Mouse (Mus musculus) mesoderm, embryonic 11.5 days (tissue): ENCODE measurements around the gene Wdr20.
"Not testable (repeated sequence)": the region's sequence is repeated elsewhere in the genome, so short reads cannot be mapped to it uniquely, and the experiment has no call there.

Source experiments
- DNase-seq: peaks from one replicate; pipeline ENCODE4 v3.0.0-alpha.2; 2012; ENCODE audit warnings: low read depth, low spot score

Gene Wdr20

GRCm38 (mm10) chr12:110713784-110714183, 24.0 kb upstream of the Wdr20 start:
- DNase-seq, result no peak

DNA sequence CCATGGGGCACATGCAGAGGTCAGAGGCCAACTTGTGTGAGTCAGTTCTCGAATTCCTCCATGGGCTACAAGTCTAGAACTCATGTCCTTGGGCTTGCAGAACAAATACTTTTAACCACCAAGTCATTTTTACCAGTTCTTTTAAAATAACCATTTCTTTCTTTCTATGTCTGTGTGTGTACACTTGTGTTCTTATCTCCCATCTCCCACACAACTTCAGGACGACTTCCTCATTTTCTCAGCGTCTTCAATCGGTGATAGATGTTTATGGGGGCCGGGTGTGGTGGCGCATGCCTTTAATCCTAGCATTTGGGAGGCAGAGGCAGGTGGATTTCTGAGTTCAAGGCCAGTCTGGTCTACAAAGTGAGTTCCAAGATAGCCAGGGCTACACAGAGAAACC, 23.5 kb upstream of the Wdr20 start:
- DNase-seq, result no peak

DNA sequence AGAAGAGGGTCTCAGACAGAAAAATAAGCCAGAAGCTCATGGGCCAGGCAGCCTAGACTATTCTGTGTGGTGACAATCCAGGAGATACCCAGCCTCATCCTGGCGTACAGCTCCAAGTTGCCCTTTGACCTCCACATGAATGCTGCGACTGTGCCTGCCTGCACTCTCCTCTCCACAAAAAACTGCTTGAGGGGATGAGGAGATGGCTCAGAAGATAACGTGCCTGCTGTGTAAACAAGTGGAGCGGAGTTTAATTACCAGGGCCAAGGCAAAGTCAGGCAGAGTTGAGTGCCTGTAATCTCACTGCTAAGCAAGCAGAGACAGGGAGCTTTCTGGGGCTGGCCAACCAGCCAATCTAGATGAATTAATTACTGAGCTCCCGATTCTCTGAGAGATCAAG, 21.7 kb upstream of the Wdr20 start:
- DNase-seq, result no peak

GRCm38 (mm10) chr12:110725051-110725450, 12.7 kb upstream of the Wdr20 start:
- no peak for DNase-seq

DNA sequence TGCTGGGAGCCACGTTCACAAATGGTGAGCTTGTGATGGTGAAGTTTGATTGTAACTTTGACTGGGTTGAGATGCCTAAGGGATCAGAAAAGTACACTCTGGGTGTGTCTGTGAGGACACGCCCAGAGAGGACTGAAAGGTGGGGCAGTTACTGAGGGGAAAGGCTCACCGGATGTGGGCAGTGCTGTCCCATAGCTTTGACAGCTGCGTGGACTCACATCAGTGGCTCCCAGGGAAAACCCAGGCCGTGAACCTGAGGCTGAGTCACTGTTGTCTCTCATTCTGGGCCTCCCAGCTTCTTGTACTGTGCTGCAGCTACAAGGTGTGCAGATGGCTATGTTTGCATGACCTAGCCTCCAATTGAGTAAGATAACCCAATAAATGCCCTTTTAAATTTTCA, 12.3 kb upstream of the Wdr20 start:
- DNase-seq, result no peak

DNA sequence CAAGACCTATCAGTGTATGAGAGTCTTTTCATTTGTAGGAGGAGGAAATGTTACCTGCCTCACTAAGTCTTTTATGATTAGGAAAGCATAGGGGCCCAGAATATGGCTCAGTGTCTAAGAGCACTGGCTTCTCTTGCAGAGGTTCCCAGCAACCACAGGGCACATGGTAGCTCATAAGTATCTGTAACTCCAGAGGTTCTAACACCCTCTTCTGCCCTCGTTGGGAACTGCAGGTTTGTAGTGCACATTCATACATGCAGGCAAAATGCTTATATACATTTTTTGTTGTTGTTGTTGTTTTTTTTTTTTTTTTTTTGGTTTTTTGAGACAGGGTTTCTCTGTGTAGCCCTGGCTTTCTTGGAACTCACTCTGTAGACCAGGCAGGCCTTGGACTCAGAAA, 11.3 kb upstream of the Wdr20 start:
- no peak for DNase-seq

DNA sequence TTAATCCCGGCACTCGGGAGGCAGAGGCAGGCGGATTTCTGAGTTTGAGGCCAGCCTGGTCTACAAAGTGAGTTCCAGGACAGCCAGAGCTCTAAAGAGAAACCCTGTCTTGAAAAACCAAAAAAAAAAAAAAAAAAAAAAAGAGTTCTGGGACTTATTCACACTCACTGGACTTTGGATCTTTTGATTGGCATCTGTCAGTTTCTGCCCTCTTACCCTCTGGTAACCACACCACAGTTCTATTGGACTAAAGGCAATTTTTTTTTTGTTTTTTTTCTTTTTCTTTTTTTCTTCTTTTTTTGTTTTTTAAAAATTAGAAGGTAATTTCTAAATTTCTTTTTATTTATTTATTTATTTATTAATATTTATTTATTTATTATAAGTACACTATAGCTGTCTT, 4.5 kb upstream of the Wdr20 start:
- not testable (repeated sequence) for DNase-seq

GRCm38 (mm10) chr12:110736641-110737040, 1.1 kb upstream of the Wdr20 start:
- no peak for DNase-seq

DNA sequence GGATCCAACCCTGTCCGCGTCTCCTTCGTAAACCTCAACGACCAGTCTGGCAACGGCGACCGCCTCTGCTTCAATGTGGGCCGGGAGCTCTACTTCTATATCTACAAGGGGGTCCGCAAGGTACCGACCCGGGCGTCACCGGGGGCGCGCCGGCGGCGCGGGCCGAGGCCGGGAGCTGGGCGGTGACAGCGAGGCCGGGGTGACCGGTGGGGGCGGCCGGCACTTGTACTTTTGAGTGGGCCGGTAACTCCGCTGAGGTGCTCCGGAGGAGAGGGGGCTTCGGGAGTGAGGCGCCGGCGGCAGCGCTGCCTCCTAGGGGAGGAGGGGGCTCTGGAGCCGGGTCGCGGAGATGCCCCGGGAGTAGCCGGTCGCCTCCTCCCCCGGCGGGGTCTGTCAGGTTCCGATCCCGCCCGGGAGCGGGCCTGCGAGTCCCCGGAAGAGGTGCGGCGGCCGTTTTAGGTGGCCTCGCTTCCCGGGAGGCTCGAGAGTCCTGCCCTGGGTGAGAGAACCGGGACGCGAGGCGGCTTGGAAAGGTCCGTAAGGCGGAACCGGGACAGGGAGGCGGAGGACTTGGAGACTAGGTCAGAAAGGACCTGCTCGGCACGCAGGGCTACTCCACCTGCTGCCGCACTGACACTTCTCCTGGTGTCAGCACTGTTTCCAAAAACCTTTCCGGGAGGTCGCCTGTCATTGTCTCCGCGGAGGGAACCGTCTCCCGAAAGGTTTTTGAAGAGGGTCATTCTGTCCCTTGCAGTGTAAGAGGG, 596 bp downstream of the Wdr20 start:
- no peak for DNase-seq

DNA sequence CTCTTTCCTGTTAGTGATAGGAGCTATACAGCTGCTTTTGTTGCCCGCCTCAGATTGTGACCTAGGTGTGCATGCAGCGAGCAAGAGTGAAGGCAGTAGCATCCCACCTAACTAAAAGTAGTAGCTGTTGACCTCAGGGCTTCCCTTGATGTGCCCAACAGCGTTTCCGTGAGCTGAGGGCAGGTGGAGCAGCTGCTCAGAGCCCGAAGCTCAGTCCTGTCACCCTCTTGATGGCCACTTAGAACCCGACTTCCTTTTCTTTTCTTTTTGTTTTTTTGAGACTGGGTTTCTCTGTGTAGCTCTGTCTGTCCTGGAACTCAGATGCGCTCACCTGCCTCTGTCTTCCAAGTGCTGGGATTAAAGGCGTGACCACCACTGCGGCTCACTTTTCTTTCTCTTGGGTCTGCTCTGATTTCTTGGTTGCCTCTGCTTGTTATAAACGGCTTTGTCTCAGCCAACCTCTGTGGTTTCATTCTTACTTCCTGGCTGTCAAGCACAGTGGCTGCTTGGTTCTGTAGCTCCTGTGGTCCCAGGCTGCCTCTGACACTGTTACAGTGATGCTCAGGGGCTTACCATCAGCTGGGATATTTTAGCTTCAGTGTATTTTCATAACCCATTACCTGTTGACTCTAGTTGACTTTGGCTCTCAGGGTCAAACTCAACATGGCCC, 13.2 kb downstream of the Wdr20 start:
- no peak for DNase-seq

DNA sequence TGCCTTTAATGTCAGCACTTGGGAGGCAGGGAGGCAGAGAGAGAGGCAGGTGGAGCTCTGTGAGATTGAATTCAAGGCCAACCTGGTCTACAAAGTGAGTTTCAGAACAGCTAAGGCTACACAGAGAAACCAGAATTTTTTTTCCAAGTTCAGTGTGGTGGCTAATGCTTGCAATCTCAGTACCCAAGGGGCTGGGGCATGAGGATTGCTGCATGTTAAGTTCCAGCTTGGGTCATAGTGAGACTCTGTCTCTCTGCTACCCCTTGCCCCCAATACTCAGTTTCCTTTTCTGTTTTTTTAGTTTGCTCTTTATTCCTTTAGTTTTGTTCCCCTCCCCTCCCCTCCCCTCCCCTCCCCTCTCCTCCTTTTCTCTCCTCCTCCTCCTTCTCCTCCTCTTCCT, 15.0 kb downstream of the Wdr20 start:
- DNase-seq, result no peak

GRCm38 (mm10) chr12:110753976-110754375, 16.2 kb downstream of the Wdr20 start:
- no peak for DNase-seq

GRCm38 (mm10) chr12:110757161-110757560, 19.4 kb downstream of the Wdr20 start:
- DNase-seq, result no peak

DNA sequence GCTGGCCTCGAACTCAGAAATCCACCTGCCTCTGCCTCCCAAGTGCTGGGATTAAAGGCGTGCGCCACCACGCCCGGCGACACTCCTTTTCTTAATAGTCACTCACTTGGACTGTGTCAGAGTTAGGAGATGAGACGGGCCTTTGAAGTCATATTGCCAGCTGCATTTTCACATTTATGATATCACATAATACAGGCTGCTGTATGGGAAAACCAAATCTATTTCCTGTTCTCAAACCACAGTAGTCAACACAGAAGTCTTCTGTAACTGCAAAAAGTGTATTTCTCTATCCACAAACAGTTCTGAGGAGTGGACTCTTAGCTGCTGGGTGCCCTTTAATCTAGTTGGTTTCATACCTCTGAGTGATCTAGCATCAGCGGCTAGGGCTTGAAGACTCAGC, 21.2 kb downstream of the Wdr20 start:
- DNase-seq, result no peak

- no peak for DNase-seq
These were observed 24.6 kb downstream of the Wdr20 start for GRCm38 (mm10) chr12:110762321-110762720.

DNA sequence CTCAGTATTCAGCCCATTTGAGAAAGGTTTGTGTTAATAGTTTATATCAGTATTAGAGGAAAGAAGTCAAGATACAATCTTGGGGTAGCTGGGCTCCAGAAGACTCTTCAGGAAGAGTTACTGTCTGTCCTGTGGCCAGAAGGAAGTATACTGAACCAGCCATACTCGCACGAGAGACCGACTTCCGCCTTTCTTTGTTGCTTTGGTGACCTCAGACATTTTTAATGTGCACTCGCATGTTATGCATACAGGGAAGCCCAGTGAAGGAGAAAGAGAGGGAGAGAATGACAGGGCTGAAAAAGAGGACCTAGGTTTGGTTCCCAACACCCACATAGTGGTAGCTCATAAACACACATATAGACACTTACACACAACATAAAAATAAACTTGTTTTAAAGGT, 26.8 kb downstream of the Wdr20 start:
- DNase-seq, result no peak

- no peak for DNase-seq
These were observed 30.8 kb downstream of the Wdr20 start for GRCm38 (mm10) chr12:110768562-110768961.

DNA sequence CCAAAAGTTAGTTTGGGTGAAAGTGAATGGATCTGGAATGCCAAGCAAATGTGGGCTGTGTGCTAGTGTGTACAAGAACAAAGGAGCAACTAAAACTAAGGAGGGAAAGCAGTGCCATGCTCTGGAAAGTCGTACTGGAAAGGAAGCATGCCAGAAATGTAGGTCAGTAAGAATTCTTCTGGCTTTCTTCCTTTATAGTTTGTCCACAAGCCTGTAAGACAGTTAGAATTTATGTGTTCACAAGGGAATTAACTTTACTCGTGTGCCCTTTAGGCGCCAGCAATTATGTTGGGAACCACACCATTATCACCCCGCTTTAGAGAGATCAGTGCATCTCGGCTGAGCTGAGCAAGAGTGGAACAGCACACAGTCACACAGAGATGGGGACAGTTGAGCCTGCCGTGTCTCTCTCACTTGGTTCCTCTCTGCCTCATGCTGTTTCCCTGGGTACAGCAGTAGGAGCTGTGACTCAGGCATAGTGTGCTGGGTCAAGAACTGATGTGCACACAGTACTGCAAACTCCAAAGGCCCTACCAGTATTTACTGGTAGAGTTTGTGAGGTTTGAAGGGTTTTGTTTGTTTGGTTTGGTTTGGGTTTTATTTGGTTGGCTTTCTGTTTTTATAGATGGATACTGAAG, 32.0 kb downstream of the Wdr20 start:
- DNase-seq, result no peak

DNA sequence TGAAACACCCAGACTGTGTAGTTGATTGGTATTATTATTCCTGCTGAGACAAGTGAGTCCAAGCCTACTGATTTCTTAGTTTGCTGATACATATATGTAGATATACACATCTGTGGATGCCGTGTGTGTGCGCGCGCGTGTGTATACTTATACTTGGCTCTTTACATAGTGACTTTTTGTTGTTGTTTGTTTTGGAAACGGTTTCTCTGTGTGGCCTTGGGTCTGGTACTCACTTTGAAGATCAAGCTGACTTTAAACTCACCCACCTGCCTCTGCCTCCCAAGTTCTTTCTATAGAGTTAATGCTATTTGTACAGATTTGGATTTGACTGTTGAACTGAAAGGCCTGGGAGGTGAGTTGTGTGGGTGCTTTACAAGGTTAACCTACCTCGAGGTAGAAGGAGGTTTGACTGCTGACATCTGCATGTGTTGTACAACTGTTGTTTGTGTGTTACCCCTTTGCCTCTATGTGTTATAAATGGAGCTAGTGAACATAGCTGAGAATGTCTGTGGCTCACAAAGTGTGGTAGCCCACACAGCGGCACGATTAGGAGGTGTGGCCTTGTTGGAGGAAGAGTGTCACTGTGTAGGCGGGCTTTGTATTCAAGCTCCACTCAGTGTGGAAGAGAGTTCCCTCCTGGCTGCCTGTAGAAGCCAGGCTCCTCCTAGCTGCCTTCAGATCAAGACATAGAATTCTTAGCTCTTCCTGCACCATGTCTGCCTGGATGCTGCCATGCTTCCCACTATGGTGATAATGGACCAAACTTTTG, 32.9 kb downstream of the Wdr20 start:
- DNase-seq, result no peak

- no peak for DNase-seq
These were observed 34.2 kb downstream of the Wdr20 start for GRCm38 (mm10) chr12:110771961-110772360.

GRCm38 (mm10) chr12:110775628-110776426, 38.1 kb downstream of the Wdr20 start:
- peak; percentile 9 for DNase-seq
